Mouse (Mus musculus) intestine, postnatal 0 days (tissue): ENCODE data around the gene Tmem132b. TPM values are rescaled to one million over a fixed set of nuclear protein-coding genes. Genes with fewer than 3 reads are reported as not detected.

Experiments
- ATAC-seq: fragments of 200-750 bp; cut with Nextera tagmentation; 2 replicates; pipeline ENCODE4 v1.8.0; 2017; ENCODE audit warnings: mild to moderate bottlenecking, moderate TSS enrichment, moderate library complexity
- H3K27ac ChIP-seq: fragments of 300-500 bp; sonication (generic); 2 replicates; pipeline ENCODE4 v1.5.1; 2014; ENCODE audit warnings: mild to moderate bottlenecking, low read depth, low read length, moderate library complexity
- H3K27me3 ChIP-seq: fragments of 300-500 bp; sonication (generic); replicated peaks from 2 replicates; pipeline ENCODE4 v1.6.1; 2014; ENCODE audit warnings: low read length, mixed read lengths; ENCODE audit not compliant: control insufficient read depth, insufficient read depth
- H3K36me3 ChIP-seq: fragments of 300-500 bp; sonication (generic); 2 replicates; pipeline ENCODE4 v1.6.1; 2014; ENCODE audit warnings: mild to moderate bottlenecking, moderate library complexity; ENCODE audit not compliant: control insufficient read depth, insufficient read depth
- H3K4me1 ChIP-seq: fragments of 300-500 bp; sonication (generic); replicated peaks from 2 replicates; pipeline ENCODE4 v1.6.1; 2014; ENCODE audit warnings: antibody characterized with exemption, low read length, mixed read lengths; ENCODE audit not compliant: control insufficient read depth, insufficient read depth
- H3K4me2 ChIP-seq: fragments of 300-500 bp; sonication (generic); replicated peaks from 2 replicates; pipeline ENCODE4 v1.6.1; 2014; ENCODE audit warnings: low read depth, mild to moderate bottlenecking, moderate library complexity
- H3K4me3 ChIP-seq: fragments of 300-500 bp; sonication (generic); 2 replicates; pipeline ENCODE4 v1.5.1; 2014; ENCODE audit warnings: low read depth, low read length
- H3K9ac ChIP-seq: fragments of 300-500 bp; sonication (generic); 2 replicates; pipeline ENCODE4 v1.6.1; 2014; ENCODE audit warnings: mild to moderate bottlenecking, low read depth, low read length
- H3K9me3 ChIP-seq: fragments of 300-500 bp; sonication (generic); 2 replicates; pipeline ENCODE4 v1.6.1; 2016; ENCODE audit warnings: mixed run types; ENCODE audit not compliant: control insufficient read depth
- CTCF ChIP-seq: sonication (generic); IDR thresholded peaks from 2 replicates; pipeline ENCODE4 v1.5.1; 2016; ENCODE audit warnings: low read depth, mild to moderate bottlenecking, control low read depth, antibody characterized with exemption, moderate library complexity
- WGBS: fragments of 180-500 bp; shearing (Covaris S2); extraction: QIAGEN DNeasy Blood & Tissue Kit; methylation state at CpG from one replicate; pipeline ENCODE4 v1.1.7; 2014; 5-methylcytosine and 5-hydroxymethylcytosine counted together
- polyA plus RNA-seq: library from polyadenylated mRNA; unstranded; fragments of >200 nt; fragmentation: Nextera tagmentation; extraction: Ambion mirVana; gene quantifications from 2 replicates; pipeline ENCODE4 v1.2.1, GENCODE M21; 2015

Tmem132b gene
- polyA plus RNA-seq, 1 experiment from 2014 or later = 0.25 TPM

GRCm38 (mm10) chr5:125523361-125523760, 8.2 kb upstream of the Tmem132b start:
- 83% methylated on average over 2 of the region's 2 CpGs for WGBS
- no peaks in the 10 kb centered on the region for H3K9me3 ChIP-seq
- no peak overlapping the region for H3K4me2 ChIP-seq
- no peak overlapping the region for H3K4me3 ChIP-seq
- H3K9ac ChIP-seq = no peak overlapping the region
- H3K27me3 ChIP-seq = no peaks in the 10 kb centered on the region
- no peaks in the 10 kb centered on the region for H3K4me1 ChIP-seq
- H3K27ac ChIP-seq = no peak overlapping the region
- no peak for TF ChIP-seq CTCF
- ATAC-seq = no peak
- H3K36me3 ChIP-seq = no peaks in the 10 kb centered on the region; the same call in 1 of the 2 replicates

GRCm38 (mm10) chr5:125525516-125525915, 6.1 kb upstream of the Tmem132b start:
- Histone ChIP-seq H3K9me3 (no peaks in the 10 kb centered on the region), H3K27ac (no peak overlapping the region), H3K4me3 (no peak overlapping the region), H3K4me2 (no peak overlapping the region), H3K36me3 (no peaks in the 10 kb centered on the region; the same call in 1 of the 2 replicates), H3K9ac (no peak overlapping the region), H3K4me1 (no peaks in the 10 kb centered on the region), H3K27me3 (peaks cover 7% of the 10 kb centered on the region; the same call in 1 of the 2 replicates)
- peak; percentile 47 for TF ChIP-seq CTCF
- no peak for ATAC-seq
- WGBS = 58% methylated on average over 5 of the region's 5 CpGs

GRCm38 (mm10) chr5:125526464-125526863, 5.1 kb upstream of the Tmem132b start:
- no peak overlapping the region for H3K4me3 ChIP-seq
- WGBS = 77% methylated on average over 4 of the region's 4 CpGs

GRCm38 (mm10) chr5:125529109-125529508, 2.5 kb upstream of the Tmem132b start:
- Histone ChIP-seq H3K4me3 (no peak overlapping the region), H3K9ac (no peak overlapping the region), H3K4me1 (no peaks in the 10 kb centered on the region), H3K27ac (no peak overlapping the region), H3K36me3 (no peaks in the 10 kb centered on the region), H3K27me3 (peaks cover 40% of the 10 kb centered on the region), H3K4me2 (no peak overlapping the region), H3K9me3 (no peaks in the 10 kb centered on the region)
- peak; percentile 26; the same call in 1 of the 2 replicates for ATAC-seq
- WGBS = 2% methylated on average over 5 of the region's 5 CpGs
- peak; percentile 96 for TF ChIP-seq CTCF

More at GRCm38 (mm10) chr5:125526464-125526863, 5.1 kb upstream of the Tmem132b start:
- peaks cover 14% of the 10 kb centered on the region for H3K27me3 ChIP-seq
- peak; percentile 60 for TF ChIP-seq CTCF
- H3K4me1 ChIP-seq = no peaks in the 10 kb centered on the region
- no peak overlapping the region for H3K9ac ChIP-seq
- H3K9me3 ChIP-seq = no peaks in the 10 kb centered on the region
- no peaks in the 10 kb centered on the region; the same call in 1 of the 2 replicates for H3K36me3 ChIP-seq
- no peak overlapping the region for H3K4me2 ChIP-seq
- H3K27ac ChIP-seq = no peak overlapping the region
- ATAC-seq = no peak

- 1% methylated on average over 25 of the region's 30 CpGs for whole genome bisulfite sequencing
- peak overlapping the region; percentile 29 for H3K4me3 ChIP-seq
- TF ChIP-seq CTCF = no peak
- no peaks in the 10 kb centered on the region for H3K9me3 ChIP-seq
- peak overlapping the region; percentile 63 for H3K4me2 ChIP-seq
- no peaks in the 10 kb centered on the region for H3K4me1 ChIP-seq
- no peak overlapping the region for H3K9ac ChIP-seq
- ATAC-seq = no peak
- no peaks in the 10 kb centered on the region for H3K36me3 ChIP-seq
- H3K27ac ChIP-seq = no peak overlapping the region
- H3K27me3 ChIP-seq = peaks cover 63% of the 10 kb centered on the region
These were observed 594 bp downstream of the Tmem132b start for GRCm38 (mm10) chr5:125532191-125532544.

GRCm38 (mm10) chr5:125532545-125533224, 1.1 kb downstream of the Tmem132b start:
- Histone ChIP-seq H3K4me3 (peak overlapping the region; percentile 29), H3K4me1 (no peaks in the 10 kb centered on the region), H3K4me2 (peak overlapping the region; percentile 63), H3K36me3 (no peaks in the 10 kb centered on the region), H3K27me3 (peaks cover 63% of the 10 kb centered on the region), H3K9me3 (no peaks in the 10 kb centered on the region), H3K27ac (no peak overlapping the region), H3K9ac (no peak overlapping the region)
- no peak for ATAC-seq
- under 1% methylated on average over 52 of the region's 64 CpGs for WGBS
- no peak for TF ChIP-seq CTCF
